Mouse (Mus musculus): Measurements from ENCODE around the gene Ddx31. TPM values are rescaled to one million over a fixed set of nuclear protein-coding genes. Genes with fewer than 3 reads are reported as not detected.

Gene Ddx31
- total RNA-seq (2021), result 1 to 10 TPM; 7.1 to 9.9 TPM
- long read RNA-seq, transcript Ddx31-201 (20 exons, 3,271 nt), result major isoform, 9 of 19 reads
- long read RNA-seq, partial matches to known transcripts, result 0 of 19 reads
- long read RNA-seq, other reads (novel, unspliced or antisense), result 10 of 19 reads

- DNase-seq (ENCODE audit: low spot score in 2 of 2), result peak; percentile 91 to 96
Observed at GRCm38 (mm10) chr2:28840222-28840951, at the start of gene Ddx31, which contains the start of gene Gtf3c4. Ddx31 (plus strand) TSS chr2:28840406. Gtf3c4 (minus strand) TSS chr2:28840360.

- DNase-seq (ENCODE audit: low spot score in 2 of 2), result peak in 1 of 2 experiments; percentile 52
Observed at GRCm38 (mm10) chr2:28792931-28793610, 47.1 kb upstream of the Ddx31 start.

DNA sequence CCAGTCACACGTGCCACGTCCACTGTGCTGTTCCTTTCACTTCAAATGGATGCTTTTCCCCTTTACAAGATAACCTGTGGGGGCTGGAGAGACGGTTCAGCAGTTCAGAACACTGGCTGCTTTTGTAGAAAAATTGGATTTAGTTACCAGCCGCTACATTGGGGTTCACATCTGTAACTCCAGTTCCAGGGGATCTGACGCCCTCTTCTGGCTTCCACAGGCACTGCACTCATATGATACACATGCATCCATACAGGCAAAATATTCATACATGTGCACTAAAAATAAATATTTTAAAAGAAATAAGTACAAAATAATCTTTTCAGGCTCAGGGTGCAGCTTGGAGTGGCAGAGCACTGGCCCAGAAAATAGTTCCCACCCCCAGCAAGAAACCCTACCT, 45.6 kb upstream of the Ddx31 start:
- DNase-seq (ENCODE audit: low spot score in 2 of 2), result no peak

DNA sequence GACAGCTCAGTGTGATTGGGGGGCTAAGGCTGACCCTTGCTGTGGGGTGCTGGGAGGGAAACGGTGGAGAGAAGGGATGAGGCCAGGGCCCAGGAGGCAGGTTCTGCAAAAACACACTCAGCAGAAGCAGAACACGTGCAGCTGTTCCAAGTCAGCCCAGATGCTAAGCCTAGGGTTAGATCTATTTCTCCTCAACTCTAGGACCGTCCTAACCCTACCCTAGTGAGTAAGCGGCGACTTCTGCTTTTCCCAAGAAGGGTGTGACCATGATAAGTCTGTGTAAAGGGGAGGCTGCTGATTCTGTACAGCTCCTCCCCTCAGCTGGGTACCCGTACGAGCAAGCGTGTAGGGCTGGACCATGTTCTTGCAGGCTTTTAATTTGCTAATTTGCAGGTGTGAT, 43.9 kb upstream of the Ddx31 start:
- DNase-seq (ENCODE audit: low spot score in 2 of 2), result no peak

- DNase-seq (ENCODE audit: low spot score in 2 of 2), result no peak
Observed at GRCm38 (mm10) chr2:28797490-28798106, 42.6 kb upstream of the Ddx31 start.

DNA sequence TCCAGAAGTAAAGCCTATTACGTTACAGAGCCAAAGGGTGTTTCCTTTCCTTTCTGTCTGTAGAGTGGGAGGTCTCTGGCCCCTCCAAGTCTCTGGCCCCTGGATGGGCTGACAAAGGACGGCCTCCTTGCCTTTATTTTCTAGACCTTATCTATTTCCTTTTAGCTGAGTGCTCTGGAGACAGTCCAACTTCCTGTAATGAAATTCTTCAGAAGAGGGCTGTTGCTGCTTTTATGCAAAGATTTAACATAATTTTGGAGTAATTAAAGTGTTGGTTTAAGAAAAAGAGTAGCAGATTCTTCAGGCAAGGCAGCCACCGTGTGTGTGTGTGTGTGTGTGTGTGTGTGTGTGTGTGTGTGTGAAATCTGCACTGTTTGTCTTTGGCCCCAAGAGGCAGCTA, 41.8 kb upstream of the Ddx31 start:
- no peak for DNase-seq (ENCODE audit: low spot score in 2 of 2)

- no peak for DNase-seq (ENCODE audit: low spot score in 2 of 2)
Observed at GRCm38 (mm10) chr2:28799575-28799974, 40.6 kb upstream of the Ddx31 start.

GRCm38 (mm10) chr2:28803406-28803805, 36.8 kb upstream of the Ddx31 start:
- no peak for DNase-seq (ENCODE audit: low spot score in 2 of 2)

GRCm38 (mm10) chr2:28808841-28809240, 31.4 kb upstream of the Ddx31 start:
- no peak for DNase-seq (ENCODE audit: low spot score in 2 of 2)

DNA sequence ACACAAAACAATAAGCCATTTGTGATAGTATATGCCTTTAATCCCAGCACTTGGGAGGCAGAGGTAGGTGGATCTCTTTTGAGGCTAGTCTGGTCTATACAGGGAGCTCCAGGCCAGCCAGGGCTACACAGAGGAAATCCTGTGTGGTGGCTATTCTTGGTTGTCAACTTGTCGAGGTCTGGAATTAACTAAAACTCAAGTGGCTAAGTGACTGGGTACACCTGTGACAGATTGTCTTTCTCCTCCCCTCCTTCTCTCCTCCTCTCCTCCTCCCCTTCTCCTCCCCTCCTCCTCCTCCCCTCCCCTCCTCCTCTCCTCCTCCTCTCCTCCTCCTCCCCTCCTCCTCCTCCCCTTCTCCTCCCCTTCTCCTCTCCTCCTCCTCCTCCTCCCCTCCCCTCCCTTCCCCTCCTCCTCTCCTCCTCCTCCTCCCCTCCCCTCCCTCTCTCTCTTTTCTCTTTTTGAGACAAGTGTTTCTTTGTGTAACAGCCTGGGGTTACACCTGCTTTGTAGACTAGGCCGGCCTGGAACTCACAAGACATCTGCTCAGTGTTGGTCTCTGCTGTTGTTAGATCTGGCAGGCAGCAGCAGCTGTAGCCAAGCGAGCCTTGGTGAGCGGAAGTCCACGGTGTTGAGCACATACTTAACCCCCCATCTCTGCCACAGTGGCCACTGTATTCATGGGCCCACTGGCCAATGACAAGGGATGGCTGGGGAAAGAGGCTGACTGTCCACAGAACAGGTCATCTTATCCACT, 29.8 kb upstream of the Ddx31 start:
- DNase-seq (ENCODE audit: low spot score in 2 of 2), result no peak

DNA sequence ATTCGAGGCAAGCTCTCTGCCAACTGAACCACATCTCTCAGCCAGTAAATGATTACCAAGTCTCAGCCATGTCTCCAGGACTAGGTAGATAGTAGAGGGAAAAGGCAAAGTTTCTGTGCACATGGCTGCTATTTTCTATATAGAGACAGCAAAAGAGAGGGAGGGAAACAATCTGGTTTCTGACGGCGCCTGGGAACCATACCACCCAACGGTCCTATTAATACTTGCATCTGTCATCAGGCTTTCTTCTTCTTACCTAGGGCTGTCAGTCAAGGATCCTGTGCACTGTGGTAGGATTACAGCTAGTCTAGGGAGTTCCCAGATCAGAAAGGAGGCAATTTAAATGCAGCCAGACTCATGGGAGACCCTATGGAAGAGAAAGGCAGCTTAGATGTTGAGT, 21.3 kb upstream of the Ddx31 start:
- DNase-seq (ENCODE audit: low spot score in 2 of 2), result peak in 1 of 2 experiments; percentile 57

- DNase-seq (ENCODE audit: low spot score in 2 of 2), result no peak
Observed at GRCm38 (mm10) chr2:28829265-28829664, 10.9 kb upstream of the Ddx31 start.

DNA sequence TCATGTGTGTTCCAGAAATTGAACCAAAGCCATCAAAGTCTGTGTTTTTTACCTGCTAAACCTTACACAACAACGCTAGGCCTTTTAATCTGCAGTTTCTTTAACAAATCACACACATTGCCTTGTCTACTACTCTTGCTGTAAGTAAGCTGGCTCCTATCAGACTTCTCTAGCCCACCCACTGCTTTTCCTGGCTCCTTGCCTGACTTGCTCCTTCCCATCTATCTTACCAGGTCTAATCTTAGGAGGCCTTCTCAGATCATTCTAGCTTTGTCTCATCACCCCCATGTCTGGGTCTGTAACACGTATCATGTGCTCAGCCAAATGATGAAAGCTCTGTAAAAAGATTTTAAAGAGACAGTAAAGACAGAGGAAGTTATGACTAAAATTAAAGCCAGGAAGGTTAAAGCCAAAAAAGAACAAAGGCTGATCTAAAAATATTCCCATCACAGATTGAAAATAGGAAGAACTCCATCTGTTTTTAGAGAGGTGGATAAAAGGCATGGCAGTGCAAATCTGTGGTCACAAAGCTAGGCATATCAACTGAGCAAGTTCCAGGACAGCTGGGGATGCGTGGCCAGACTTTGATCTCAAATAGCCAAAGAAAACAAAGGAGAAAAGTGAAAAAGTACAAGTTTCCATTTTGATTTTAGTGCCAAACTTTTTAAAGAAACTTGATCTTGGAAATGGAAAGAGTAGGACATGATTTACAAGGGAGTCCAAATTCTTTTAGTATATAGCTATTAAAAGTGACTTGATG, 3.8 kb upstream of the Ddx31 start:
- no peak for DNase-seq (ENCODE audit: low spot score in 2 of 2)

GRCm38 (mm10) chr2:28839501-28840221, 545 bp upstream of the Ddx31 start:
- DNase-seq (ENCODE audit: low spot score in 2 of 2), result no peak

- no peak for DNase-seq (ENCODE audit: low spot score in 2 of 2)
Observed at GRCm38 (mm10) chr2:28842042-28842441, 1.8 kb downstream of the Ddx31 start.

DNA sequence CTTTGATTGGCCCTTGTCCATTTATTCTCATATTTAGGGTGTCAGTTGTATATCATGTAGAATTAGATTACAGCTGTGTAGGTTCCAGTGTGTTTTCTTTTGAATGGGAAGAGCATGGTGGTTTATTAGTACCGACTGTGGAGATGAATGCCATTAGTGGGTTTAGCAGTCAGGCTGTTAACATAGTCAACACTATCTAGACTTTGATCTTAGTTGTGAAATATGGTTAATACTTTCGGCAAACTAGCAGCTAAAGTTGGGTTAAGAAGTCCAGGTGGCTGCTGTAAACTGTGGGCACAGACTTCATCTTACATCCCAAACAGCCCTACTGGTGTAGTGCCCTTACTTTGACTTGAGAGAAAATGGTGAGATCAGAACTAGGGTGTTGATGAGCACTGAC, 8.7 kb downstream of the Ddx31 start:
- DNase-seq (ENCODE audit: low spot score in 2 of 2), result no peak

DNA sequence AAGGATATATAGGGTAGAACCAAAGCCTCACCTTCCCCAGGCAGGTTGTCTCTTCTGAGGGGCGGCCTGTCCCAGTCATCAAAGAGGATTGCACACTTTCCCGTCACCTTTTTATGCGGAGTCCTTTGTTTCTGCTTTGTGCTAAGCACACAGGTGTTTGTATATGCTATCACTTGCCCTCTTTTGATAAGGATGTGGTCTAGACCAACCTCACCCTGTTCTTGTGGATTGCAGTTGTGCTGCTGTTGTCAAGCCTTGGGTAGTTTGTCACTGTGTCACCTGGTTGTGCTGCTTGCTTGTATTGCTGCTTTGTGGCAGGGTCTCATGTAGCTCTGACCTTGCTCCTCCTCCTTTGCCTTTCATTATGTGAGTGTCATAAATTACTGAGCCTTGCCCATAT, 12.4 kb downstream of the Ddx31 start:
- no peak for DNase-seq (ENCODE audit: low spot score in 2 of 2)

GRCm38 (mm10) chr2:28855773-28856172, 15.6 kb downstream of the Ddx31 start:
- no peak for DNase-seq (ENCODE audit: low spot score in 2 of 2)

GRCm38 (mm10) chr2:28859303-28859702, 19.1 kb downstream of the Ddx31 start:
- no peak for DNase-seq (ENCODE audit: low spot score in 2 of 2)

Measured in layer of hippocampus, adult 18-20 months (tissue).